Mouse (Mus musculus) E14TG2a.4 (cell line): ENCODE data around the gene Nup62.

Source experiments
- CTCF ChIP-seq: conservative IDR thresholded peaks from 2 replicates; pipeline ENCODE4 v1.5.1; 2014; ENCODE audit warnings: low read length
- NANOG ChIP-seq: IDR thresholded peaks from 2 replicates; pipeline ENCODE4 v1.6.1; 2014; ENCODE audit warnings: borderline replicate concordance, low read length, mixed read lengths
- POU5F1 ChIP-seq: IDR thresholded peaks from 2 replicates; pipeline ENCODE4 v1.6.1; 2014; ENCODE audit warnings: low read length, borderline replicate concordance

DNA sequence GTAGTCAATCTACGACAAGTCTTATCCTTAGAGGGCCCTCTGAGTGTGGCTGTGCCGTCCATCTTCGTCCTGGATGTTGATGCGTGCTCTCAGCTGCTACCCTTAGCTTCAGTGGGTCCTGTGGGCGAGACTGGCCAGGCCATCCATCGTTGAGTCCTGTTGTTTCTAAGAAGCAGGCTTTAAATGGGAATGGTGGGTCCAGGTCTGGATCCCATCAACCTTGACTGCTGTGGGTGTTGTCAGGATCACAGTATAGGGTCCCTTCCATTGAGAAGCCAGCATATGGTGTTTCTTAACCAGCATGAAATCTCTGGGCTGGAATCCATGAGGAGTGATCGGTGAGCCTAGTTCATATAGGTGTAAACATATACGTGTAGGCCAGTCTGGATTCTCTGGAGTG is 35.8 kb upstream of the Nup62 start:
- TF ChIP-seq POU5F1 (no peak), CTCF (no peak), NANOG (no peak)
